Mouse (Mus musculus) thymus, postnatal 0 days (tissue): Measurements from ENCODE around the gene Clmp. TPM values are rescaled to one million over a fixed set of nuclear protein-coding genes. Genes with fewer than 3 reads are reported as not detected.

Experiments
- DNase-seq: peaks from one replicate; pipeline ENCODE4 v3.0.0-alpha.2; 2015; ENCODE audit warnings: low spot score
- polyA plus RNA-seq: library from polyadenylated mRNA; unstranded; fragments of >200 nt; fragmentation: Nextera tagmentation; extraction: Ambion mirVana; gene quantifications from 2 replicates; pipeline ENCODE4 v1.2.1, GENCODE M21; 2015

Clmp gene
- polyA plus RNA-seq, 1 experiment from 2014 or later = 0.74 TPM

GRCm38 (mm10) chr9:40690511-40690910 is 4.7 kb downstream of the Clmp start:
- DNase-seq = no peak

- DNase-seq = no peak
These were observed 7.3 kb downstream of the Clmp start for GRCm38 (mm10) chr9:40693026-40693425.

GRCm38 (mm10) chr9:40693768-40694167 is 8.0 kb downstream of the Clmp start:
- no peak for DNase-seq

GRCm38 (mm10) chr9:40694284-40694683 is 8.5 kb downstream of the Clmp start:
- no peak for DNase-seq

GRCm38 (mm10) chr9:40696086-40696485 is 10.3 kb downstream of the Clmp start:
- no peak for DNase-seq

GRCm38 (mm10) chr9:40699194-40699593 is 13.4 kb downstream of the Clmp start:
- no peak for DNase-seq

GRCm38 (mm10) chr9:40700253-40700652 is 14.5 kb downstream of the Clmp start:
- no peak for DNase-seq

GRCm38 (mm10) chr9:40704364-40705276 is 18.9 kb downstream of the Clmp start:
- no peak for DNase-seq

GRCm38 (mm10) chr9:40708448-40709140 is 22.8 kb downstream of the Clmp start:
- DNase-seq = no peak

GRCm38 (mm10) chr9:40709141-40709537 is 23.4 kb downstream of the Clmp start:
- no peak for DNase-seq

GRCm38 (mm10) chr9:40709587-40709986 is 23.8 kb downstream of the Clmp start:
- DNase-seq = no peak

GRCm38 (mm10) chr9:40709991-40710390 is 24.2 kb downstream of the Clmp start:
- no peak for DNase-seq

- no peak for DNase-seq
These were observed 25.9 kb downstream of the Clmp start for GRCm38 (mm10) chr9:40711654-40712053.

- DNase-seq = no peak
These were observed 31.6 kb downstream of the Clmp start for GRCm38 (mm10) chr9:40717182-40717874.

- no peak for DNase-seq
These were observed 32.1 kb downstream of the Clmp start for GRCm38 (mm10) chr9:40717875-40718185.

- DNase-seq = no peak
These were observed 35.1 kb downstream of the Clmp start for GRCm38 (mm10) chr9:40720881-40721280.

- no peak for DNase-seq
These were observed 37.6 kb downstream of the Clmp start for GRCm38 (mm10) chr9:40723311-40723772.

- no peak for DNase-seq
These were observed 39.2 kb downstream of the Clmp start for GRCm38 (mm10) chr9:40724978-40725377.

GRCm38 (mm10) chr9:40727140-40727823 is 41.5 kb downstream of the Clmp start:
- DNase-seq = no peak

- DNase-seq = no peak
These were observed 42.2 kb downstream of the Clmp start for GRCm38 (mm10) chr9:40727824-40728495.

- no peak for DNase-seq
These were observed 44.5 kb downstream of the Clmp start for GRCm38 (mm10) chr9:40730302-40730700.
